8 mouse cellular contexts compared by ENCODE assay signal in genomic region chr7:19130657-19131056, GRCm38 (mm10). TPM values are rescaled to one million over a fixed set of nuclear protein-coding genes. Genes with fewer than 3 reads are reported as not detected.
A peak's percentile ranks its signal among the peaks of the same experiment; 100 is the strongest.
DNase-seq lines count a peak whose midpoint lies in the region; ATAC-seq and TF ChIP-seq lines count a peak whose summit lies in the region.

No protein-coding gene starts in this region.

- peak overlapping the region; percentile 66 for H3K4me2 ChIP-seq in lung, embryonic 14.5 days
- peak overlapping the region; percentile 64 for H3K4me2 ChIP-seq in hindbrain, postnatal 0 days (ENCODE audit: low read depth, low read length)
- H3K4me2 ChIP-seq in midbrain, postnatal 0 days (ENCODE audit: low read depth, low read length, poor library complexity, severe bottlenecking), result peak overlapping the region; percentile 45

- H3K9me3 ChIP-seq in lung, embryonic 14.5 days (ENCODE audit: low read depth, low read length), result no peaks in the 10 kb centered on the region
- no peaks in the 10 kb centered on the region for H3K9me3 ChIP-seq in embryonic facial prominence, embryonic 10.5 days
- no peaks in the 10 kb centered on the region for H3K9me3 ChIP-seq in hindbrain, postnatal 0 days (ENCODE audit: low read length)
- H3K9me3 ChIP-seq in midbrain, postnatal 0 days (ENCODE audit: low read length), result no peaks in the 10 kb centered on the region

- H3K27me3 ChIP-seq in lung, embryonic 14.5 days (ENCODE audit: insufficient read depth, low read length), result no peaks in the 10 kb centered on the region
- no peaks in the 10 kb centered on the region for H3K27me3 ChIP-seq in embryonic facial prominence, embryonic 10.5 days (replicated peaks; ENCODE audit: low read depth, poor library complexity, severe bottlenecking)
- H3K27me3 ChIP-seq in hindbrain, postnatal 0 days (ENCODE audit: insufficient read depth, low read length), result no peaks in the 10 kb centered on the region
- no peaks in the 10 kb centered on the region for H3K27me3 ChIP-seq in midbrain, postnatal 0 days (ENCODE audit: insufficient read depth, low read length)

- H3K4me3 ChIP-seq in lung, embryonic 14.5 days (ENCODE audit: low read depth, low read length), result peak overlapping the region; percentile 36
- H3K4me3 ChIP-seq in embryonic facial prominence, embryonic 10.5 days, result peak overlapping the region; percentile 58
- peak overlapping the region; percentile 40 for H3K4me3 ChIP-seq in hindbrain, postnatal 0 days (ENCODE audit: low read length)
- H3K4me3 ChIP-seq in midbrain, postnatal 0 days (ENCODE audit: low read depth, low read length), result peak overlapping the region; percentile 27; the same call in 1 of the 2 replicates

- 20% methylated on average over 4 of the region's 4 CpGs for WGBS in lung, embryonic 14.5 days
- 29% methylated on average over 4 of the region's 4 CpGs for WGBS in embryonic facial prominence, embryonic 10.5 days
- WGBS in hindbrain, postnatal 0 days, result 28% methylated on average over 4 of the region's 4 CpGs
- 34% methylated on average over 4 of the region's 4 CpGs for WGBS in midbrain, postnatal 0 days

- peaks cover 18% of the 10 kb centered on the region for H3K36me3 ChIP-seq in lung, embryonic 14.5 days (ENCODE audit: insufficient read depth)
- H3K36me3 ChIP-seq in embryonic facial prominence, embryonic 10.5 days (replicated peaks), result peaks cover 49% of the 10 kb centered on the region
- no peaks in the 10 kb centered on the region for H3K36me3 ChIP-seq in hindbrain, postnatal 0 days (ENCODE audit: insufficient read depth, low read length)
- H3K36me3 ChIP-seq in midbrain, postnatal 0 days (ENCODE audit: insufficient read depth, low read length), result peaks cover 5% of the 10 kb centered on the region; the same call in 1 of the 2 replicates

- DNase-seq in lung, embryonic 14.5 days, result peak; percentile 6
- no peak for DNase-seq in lung, postnatal 4 days
- no peak for DNase-seq in embryonic facial prominence, embryonic 10.5 days (ENCODE audit: low spot score)
- peak; percentile 41 for DNase-seq in hindbrain, postnatal 0 days (ENCODE audit: low spot score)
- DNase-seq in midbrain, postnatal 0 days (ENCODE audit: low spot score), result no peak
- no peak for DNase-seq in adrenal gland, adult 8-10 months
- DNase-seq in layer of hippocampus, adult 18-20 months (ENCODE audit: low spot score in 2 of 2), result no peak
- DNase-seq in urinary bladder, adult 18-20 months (ENCODE audit: low spot score in 2 of 2), result no peak

- peak overlapping the region; percentile 62; the same call in 1 of the 2 replicates for H3K27ac ChIP-seq in lung, embryonic 14.5 days (ENCODE audit: low read depth)
- H3K27ac ChIP-seq in embryonic facial prominence, embryonic 10.5 days (replicated peaks), result peak overlapping the region; percentile 87
- H3K27ac ChIP-seq in hindbrain, postnatal 0 days, result peak overlapping the region; percentile 86
- H3K27ac ChIP-seq in midbrain, postnatal 0 days (ENCODE audit: low read depth, low read length), result peak overlapping the region; percentile 90

- peak; percentile 43; the same call in 1 of the 2 replicates for TF ChIP-seq CTCF in lung, embryonic 14.5 days (IDR thresholded peaks at IDR 0.05; ENCODE audit: low read depth)
- peak; percentile 30; the same call in 1 of the 2 replicates for TF ChIP-seq CTCF in hindbrain, postnatal 0 days (IDR thresholded peaks at IDR 0.05; ENCODE audit: low read depth)
- peak; percentile 51 for TF ChIP-seq CTCF in midbrain, postnatal 0 days (IDR thresholded peaks at IDR 0.05)

- ATAC-seq in lung, embryonic 14.5 days (ENCODE audit: insufficient read depth), result no peak
- no peak for ATAC-seq in hindbrain, postnatal 0 days
- ATAC-seq in midbrain, postnatal 0 days (ENCODE audit: low FRiP score), result peak; percentile 14; the same call in 1 of the 2 replicates

- H3K9ac ChIP-seq in lung, embryonic 14.5 days, result peak overlapping the region; percentile 9; the same call in 1 of the 2 replicates
- H3K9ac ChIP-seq in hindbrain, postnatal 0 days (replicated peaks; ENCODE audit: low read length), result peak overlapping the region; percentile 44
- H3K9ac ChIP-seq in midbrain, postnatal 0 days (replicated peaks; ENCODE audit: low read length, poor library complexity, severe bottlenecking), result peak overlapping the region; percentile 50

- H3K4me1 ChIP-seq in lung, embryonic 14.5 days (ENCODE audit: insufficient read depth), result no peaks in the 10 kb centered on the region
- H3K4me1 ChIP-seq in embryonic facial prominence, embryonic 10.5 days, result peaks cover 17% of the 10 kb centered on the region
- H3K4me1 ChIP-seq in hindbrain, postnatal 0 days (ENCODE audit: insufficient read depth, low read length), result no peaks in the 10 kb centered on the region; the same call in 1 of the 2 replicates
- no peaks in the 10 kb centered on the region for H3K4me1 ChIP-seq in midbrain, postnatal 0 days (ENCODE audit: insufficient read depth, low read length)

RNA-seq across cellular contexts. Expression of gene Fbxo46, which starts 11.0 kb away (rescaled TPM):
- polyA plus RNA-seq in lung, embryonic 14.5 days (2014; fragmentation: Nextera tagmentation; extraction: Ambion mirVana), result 9.7 and 11.6 TPM in 2 replicates
- 15.9 and 18.0 TPM in 2 replicates for polyA plus RNA-seq in embryonic facial prominence, embryonic 10.5 days (2016; fragmentation: Nextera tagmentation; extraction: Ambion mirVana)
- 19.6 and 23.8 TPM in 2 replicates for total RNA-seq in hindbrain, postnatal 0 days (2014; rRNA removed)
- polyA plus RNA-seq in hindbrain, postnatal 0 days (2015; fragmentation: Nextera tagmentation; extraction: Ambion mirVana), result 7.7 and 9.0 TPM in 2 replicates
- total RNA-seq in midbrain, postnatal 0 days (2014; rRNA removed), result 19.8 and 20.6 TPM in 2 replicates
- polyA plus RNA-seq in midbrain, postnatal 0 days (2015; fragmentation: Nextera tagmentation; extraction: Ambion mirVana), result 9.9 and 11.6 TPM in 2 replicates
- total RNA-seq in adrenal gland, adult 8-10 months (2022), result 10 to 100 TPM; 13.6 to 17.6 (median 16.1) TPM
- total RNA-seq in layer of hippocampus, adult 18-20 months (2021), result 10 to 100 TPM; 15.0 to 15.4 TPM

RNA-seq across cellular contexts. Expression of gene Gm4969, which starts 12.5 kb away (rescaled TPM):
- 3.0 and 4.0 TPM in 2 replicates for polyA plus RNA-seq in lung, embryonic 14.5 days (2014; fragmentation: Nextera tagmentation; extraction: Ambion mirVana)
- polyA plus RNA-seq in embryonic facial prominence, embryonic 10.5 days (2016; fragmentation: Nextera tagmentation; extraction: Ambion mirVana), result 0.99 and 1.9 TPM in 2 replicates
- total RNA-seq in hindbrain, postnatal 0 days (2014; rRNA removed), result 4.6 and 6.3 TPM in 2 replicates
- 7.7 and 7.9 TPM in 2 replicates for polyA plus RNA-seq in hindbrain, postnatal 0 days (2015; fragmentation: Nextera tagmentation; extraction: Ambion mirVana)
- total RNA-seq in midbrain, postnatal 0 days (2014; rRNA removed), result 9.4 and 9.6 TPM in 2 replicates
- polyA plus RNA-seq in midbrain, postnatal 0 days (2015; fragmentation: Nextera tagmentation; extraction: Ambion mirVana), result 12.7 and 12.9 TPM in 2 replicates
- total RNA-seq in adrenal gland, adult 8-10 months (2022), result not detected
- under 1 TPM in 1 of 2 experiments, not detected in 1; 0.27 TPM for total RNA-seq in layer of hippocampus, adult 18-20 months (2021)

RNA-seq across cellular contexts. Expression of gene Qpctl, which starts 18.4 kb away (rescaled TPM):
- polyA plus RNA-seq in lung, embryonic 14.5 days (2014; fragmentation: Nextera tagmentation; extraction: Ambion mirVana), result 12.5 and 13.1 TPM in 2 replicates
- 14.6 and 15.1 TPM in 2 replicates for polyA plus RNA-seq in embryonic facial prominence, embryonic 10.5 days (2016; fragmentation: Nextera tagmentation; extraction: Ambion mirVana)
- total RNA-seq in hindbrain, postnatal 0 days (2014; rRNA removed), result 17.3 and 18.3 TPM in 2 replicates
- 24.7 and 25.5 TPM in 2 replicates for polyA plus RNA-seq in hindbrain, postnatal 0 days (2015; fragmentation: Nextera tagmentation; extraction: Ambion mirVana)
- total RNA-seq in midbrain, postnatal 0 days (2014; rRNA removed), result 17.3 and 17.8 TPM in 2 replicates
- 30.2 and 32.5 TPM in 2 replicates for polyA plus RNA-seq in midbrain, postnatal 0 days (2015; fragmentation: Nextera tagmentation; extraction: Ambion mirVana)
- total RNA-seq in adrenal gland, adult 8-10 months (2022), result 10 to 100 TPM; 18.0 to 24.0 (median 23.9) TPM
- 10 to 100 TPM; 17.1 to 18.7 TPM for total RNA-seq in layer of hippocampus, adult 18-20 months (2021)

RNA-seq across cellular contexts. Expression of gene Snrpd2, which starts 18.9 kb away (rescaled TPM):
- 158 and 161 TPM in 2 replicates for polyA plus RNA-seq in lung, embryonic 14.5 days (2014; fragmentation: Nextera tagmentation; extraction: Ambion mirVana)
- 178 and 189 TPM in 2 replicates for polyA plus RNA-seq in embryonic facial prominence, embryonic 10.5 days (2016; fragmentation: Nextera tagmentation; extraction: Ambion mirVana)
- 34.1 and 42.9 TPM in 2 replicates for total RNA-seq in hindbrain, postnatal 0 days (2014; rRNA removed)
- 114 and 118 TPM in 2 replicates for polyA plus RNA-seq in hindbrain, postnatal 0 days (2015; fragmentation: Nextera tagmentation; extraction: Ambion mirVana)
- 31.4 and 36.7 TPM in 2 replicates for total RNA-seq in midbrain, postnatal 0 days (2014; rRNA removed)
- 115 and 116 TPM in 2 replicates for polyA plus RNA-seq in midbrain, postnatal 0 days (2015; fragmentation: Nextera tagmentation; extraction: Ambion mirVana)
- 10 to 100 TPM; 86.1 to 97.7 (median 92.4) TPM for total RNA-seq in adrenal gland, adult 8-10 months (2022)
- total RNA-seq in layer of hippocampus, adult 18-20 months (2021), result 10 to 100 TPM; 79.7 to 82.8 TPM

RNA-seq across cellular contexts. Expression of gene Gipr, which starts 35.3 kb away (rescaled TPM):
- polyA plus RNA-seq in lung, embryonic 14.5 days (2014; fragmentation: Nextera tagmentation; extraction: Ambion mirVana), result 0.26 and 0.85 TPM in 2 replicates
- polyA plus RNA-seq in embryonic facial prominence, embryonic 10.5 days (2016; fragmentation: Nextera tagmentation; extraction: Ambion mirVana), result 1.4 and 1.6 TPM in 2 replicates
- 2.0 and 3.0 TPM in 2 replicates for total RNA-seq in hindbrain, postnatal 0 days (2014; rRNA removed)
- 0.85 and 1.3 TPM in 2 replicates for polyA plus RNA-seq in hindbrain, postnatal 0 days (2015; fragmentation: Nextera tagmentation; extraction: Ambion mirVana)
- 2.3 and 7.4 TPM in 2 replicates for total RNA-seq in midbrain, postnatal 0 days (2014; rRNA removed)
- polyA plus RNA-seq in midbrain, postnatal 0 days (2015; fragmentation: Nextera tagmentation; extraction: Ambion mirVana), result 1.7 and 2.3 TPM in 2 replicates
- total RNA-seq in adrenal gland, adult 8-10 months (2022), result 1 to 10 TPM in 1 of 4 experiments, under 1 TPM in 3; 0.17 to 1.5 (median 0.64) TPM
- total RNA-seq in layer of hippocampus, adult 18-20 months (2021), result 1 to 10 TPM; 1.3 to 1.4 TPM

Comparison
In these comparisons a context has a peak if more than half of its experiments do, and no peak if none do; other contexts are left out.
1. DNase-seq: peak in lung, embryonic 14.5 days (single experiment) and hindbrain, postnatal 0 days (single experiment); none in lung, postnatal 4 days (0 of 2), embryonic facial prominence, embryonic 10.5 days (single experiment), midbrain, postnatal 0 days (single experiment), adrenal gland, adult 8-10 months (single experiment), layer of hippocampus, adult 18-20 months (0 of 2) and urinary bladder, adult 18-20 months (0 of 2).
2. Peak in every context shown above with its lines, with median percentiles within 50 percentile points of each other: H3K27ac ChIP-seq, H3K4me2 ChIP-seq, H3K4me3 ChIP-seq, H3K9ac ChIP-seq and CTCF ChIP-seq.